Mouse (Mus musculus): ENCODE measurements around the gene Htra3.

Htra3 gene

GRCm38 (mm10) chr5:35679256-35680155 is at the start of gene Htra3:
Htra3 (minus strand) TSS chr5:35679782.
- DNase-seq (ENCODE audit: extremely low read depth, low read depth) = no peak

GRCm38 (mm10) chr5:35728957-35729460 is 49.4 kb upstream of the Htra3 start:
- DNase-seq (ENCODE audit: extremely low read depth, low read depth) = no peak

DNA sequence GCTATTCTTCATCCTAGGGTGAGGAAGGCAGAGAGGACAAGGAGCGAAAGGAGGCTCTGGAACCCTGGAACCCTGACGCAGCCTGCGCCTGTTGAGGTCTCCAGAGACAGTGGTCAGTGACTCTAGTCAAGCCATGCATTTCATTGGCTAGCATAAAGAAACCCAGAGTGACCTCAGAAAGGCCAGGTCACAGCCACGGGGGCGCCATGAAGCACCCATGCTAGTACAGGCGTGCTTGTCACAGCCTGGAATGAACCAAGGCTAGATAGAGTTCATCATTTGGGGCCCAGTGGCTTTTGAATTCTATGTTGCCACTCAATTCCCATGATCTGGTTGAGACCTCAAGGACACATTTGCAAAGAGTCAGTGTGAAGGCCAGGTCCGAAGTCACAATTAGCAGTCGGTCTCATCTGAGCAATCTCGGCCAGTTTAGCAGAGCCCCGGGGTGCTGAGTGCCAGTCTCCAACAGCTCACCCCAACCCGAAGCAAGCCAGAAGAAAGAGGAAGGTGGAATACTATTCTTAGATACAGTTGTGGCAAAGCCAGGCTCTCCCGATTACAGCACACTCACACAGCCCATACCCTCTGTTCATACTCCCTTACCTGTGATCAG is 48.9 kb upstream of the Htra3 start:
- no peak for DNase-seq (ENCODE audit: extremely low read depth, low read depth)

DNA sequence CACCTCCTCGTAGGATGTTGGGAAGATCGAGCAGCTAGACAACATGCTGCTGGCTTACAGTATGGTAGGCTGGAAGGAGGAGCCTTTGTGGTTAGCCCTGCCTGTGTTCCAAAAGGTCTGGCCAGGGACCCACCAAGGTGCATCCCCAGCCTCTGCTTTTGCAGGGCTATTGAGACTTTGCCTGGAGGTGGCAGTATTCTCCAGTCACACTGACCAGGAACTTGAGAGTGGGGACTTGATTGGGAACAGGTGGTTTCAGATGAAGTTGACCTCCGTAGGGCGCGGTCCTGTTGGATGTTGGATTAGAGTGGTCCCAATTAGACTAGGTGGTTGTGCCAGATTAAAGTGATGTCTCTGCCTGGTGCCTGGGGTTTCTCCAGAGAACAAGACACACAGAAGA is 47.9 kb upstream of the Htra3 start:
- DNase-seq (ENCODE audit: extremely low read depth, low read depth) = no peak

GRCm38 (mm10) chr5:35725840-35726239 is 46.3 kb upstream of the Htra3 start:
- no peak for DNase-seq (ENCODE audit: extremely low read depth, low read depth)

- DNase-seq (ENCODE audit: extremely low read depth, low read depth) = no peak
These were observed 44.3 kb upstream of the Htra3 start for GRCm38 (mm10) chr5:35723900-35724299.

DNA sequence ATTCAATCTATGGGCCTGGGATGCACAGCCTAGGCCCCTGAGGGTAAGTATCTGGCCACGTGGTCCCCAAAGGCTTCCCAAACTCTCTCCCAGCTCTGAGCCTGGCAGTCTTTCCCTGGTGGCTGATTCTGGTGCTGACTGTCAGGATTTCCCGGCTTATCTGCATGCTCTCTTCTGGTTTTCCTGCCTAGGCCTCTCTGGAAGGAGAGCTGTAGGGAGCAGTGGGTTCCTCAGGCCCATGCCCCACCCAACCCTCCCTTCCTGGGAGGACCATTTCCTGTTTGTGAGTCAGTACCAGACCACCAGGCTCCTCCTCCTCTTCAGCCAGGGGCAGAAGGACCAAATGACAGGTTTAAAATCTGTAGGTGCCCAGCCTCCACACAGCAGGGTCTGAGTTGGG is 43.1 kb upstream of the Htra3 start:
- DNase-seq (ENCODE audit: extremely low read depth, low read depth) = no peak

- no peak for DNase-seq (ENCODE audit: extremely low read depth, low read depth)
These were observed 42.4 kb upstream of the Htra3 start for GRCm38 (mm10) chr5:35721933-35722332.

DNA sequence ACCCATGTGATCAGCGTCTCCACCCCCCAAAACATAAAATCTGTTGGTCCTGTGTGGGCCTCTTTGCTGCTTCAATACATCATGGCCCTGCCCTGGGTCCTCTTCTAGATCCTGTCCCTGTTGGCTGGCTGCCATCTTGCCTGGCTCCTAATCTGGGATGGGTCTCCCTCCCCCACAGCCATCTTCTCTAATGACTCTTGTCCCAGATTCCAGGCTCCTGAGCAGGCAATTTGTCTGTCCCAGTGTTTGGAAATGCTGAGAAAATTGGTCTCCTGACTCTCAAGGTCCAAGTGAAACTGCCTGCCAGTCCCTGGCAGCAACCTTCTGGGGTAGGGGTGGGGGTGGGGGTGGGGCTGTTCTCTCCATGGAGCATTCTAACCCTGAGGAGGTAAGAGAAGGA is 40.3 kb upstream of the Htra3 start:
- DNase-seq (ENCODE audit: extremely low read depth, low read depth) = no peak

GRCm38 (mm10) chr5:35719343-35719742 is 39.8 kb upstream of the Htra3 start:
- DNase-seq (ENCODE audit: extremely low read depth, low read depth) = no peak

- no peak for DNase-seq (ENCODE audit: extremely low read depth, low read depth)
These were observed 39.2 kb upstream of the Htra3 start for GRCm38 (mm10) chr5:35718817-35719216.

DNA sequence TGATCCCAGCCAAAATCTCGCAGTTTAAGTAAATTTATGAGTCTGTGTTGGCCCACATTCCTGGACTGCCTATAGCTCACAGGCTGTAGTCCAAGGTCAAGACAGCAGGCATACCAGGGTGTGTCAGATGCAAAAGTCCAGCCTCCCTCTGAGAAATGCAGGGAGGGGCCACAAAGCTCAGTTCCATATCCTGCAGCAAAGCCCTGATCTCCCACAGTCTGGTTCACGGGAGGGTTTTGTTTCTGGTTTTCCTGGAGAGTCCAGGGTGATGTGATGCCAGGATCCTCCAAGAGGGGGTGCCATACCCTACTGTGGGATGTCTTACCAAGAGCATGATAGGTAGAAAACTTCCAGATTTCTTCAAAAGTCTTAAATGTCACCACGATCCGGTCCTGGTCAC is 38.4 kb upstream of the Htra3 start:
- no peak for DNase-seq (ENCODE audit: extremely low read depth, low read depth)

- no peak for DNase-seq (ENCODE audit: extremely low read depth, low read depth)
These were observed 37.9 kb upstream of the Htra3 start for GRCm38 (mm10) chr5:35717455-35717854.

DNA sequence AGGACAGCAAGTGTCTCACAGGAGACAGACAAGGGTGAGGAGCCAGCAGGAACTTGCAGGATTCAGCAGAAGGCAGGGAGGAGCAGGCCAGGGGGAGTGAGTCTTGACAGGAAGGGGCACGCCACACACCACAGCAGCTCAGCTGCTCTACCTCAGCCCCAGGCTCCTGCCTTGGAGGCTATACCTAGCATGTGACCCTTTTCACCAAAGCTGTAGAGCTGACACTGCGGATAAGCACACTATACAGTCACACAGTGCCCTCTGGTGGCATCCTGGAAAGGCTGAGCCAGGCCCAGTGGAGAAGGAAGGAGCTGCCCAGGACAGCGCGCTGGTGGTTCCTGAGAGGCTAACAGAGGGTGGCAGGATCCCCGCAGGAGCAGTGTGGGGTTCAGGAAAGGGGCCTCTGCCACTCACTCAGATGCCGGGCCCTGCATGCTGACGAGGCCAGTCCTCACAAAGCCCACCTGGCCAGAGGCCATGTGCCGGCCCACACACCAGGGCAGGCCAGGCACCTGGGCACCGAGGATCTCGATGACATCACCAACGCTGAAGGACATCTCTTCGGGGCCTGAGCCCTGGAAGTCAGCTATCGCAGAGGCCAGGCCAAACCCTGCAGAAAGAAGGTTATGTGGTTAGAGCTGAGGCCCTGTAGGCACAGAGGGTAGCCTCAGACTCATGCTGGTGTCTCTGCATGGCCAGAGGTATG is 34.2 kb upstream of the Htra3 start:
- DNase-seq (ENCODE audit: extremely low read depth, low read depth) = no peak

DNA sequence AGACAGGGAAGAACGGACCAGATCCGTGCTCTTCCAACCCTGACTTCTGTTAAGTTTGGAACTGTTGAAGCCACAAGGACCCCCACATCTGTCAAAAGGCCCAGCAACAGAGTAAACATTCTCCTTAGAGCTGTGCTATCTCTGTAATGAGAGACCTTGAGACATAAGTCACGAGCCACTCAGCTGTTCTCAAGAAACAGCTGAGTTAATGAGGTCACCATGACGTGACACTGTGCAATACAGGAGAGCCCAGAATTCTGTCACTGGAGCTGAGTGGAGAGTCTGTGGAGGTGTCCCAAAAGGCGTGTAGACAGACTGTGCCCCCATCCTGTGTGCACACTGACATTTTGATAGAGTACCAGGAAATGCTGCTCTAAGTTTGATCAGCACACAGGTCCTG is 32.9 kb upstream of the Htra3 start:
- DNase-seq (ENCODE audit: extremely low read depth, low read depth) = no peak

GRCm38 (mm10) chr5:35710931-35711330 is 31.3 kb upstream of the Htra3 start:
- no peak for DNase-seq (ENCODE audit: extremely low read depth, low read depth)

GRCm38 (mm10) chr5:35710481-35710880 is 30.9 kb upstream of the Htra3 start:
- no peak for DNase-seq (ENCODE audit: extremely low read depth, low read depth)

- no peak for DNase-seq (ENCODE audit: extremely low read depth, low read depth)
These were observed 25.8 kb upstream of the Htra3 start for GRCm38 (mm10) chr5:35705411-35705810.

- no peak for DNase-seq (ENCODE audit: extremely low read depth, low read depth)
These were observed 24.2 kb upstream of the Htra3 start for GRCm38 (mm10) chr5:35703814-35704213.

DNA sequence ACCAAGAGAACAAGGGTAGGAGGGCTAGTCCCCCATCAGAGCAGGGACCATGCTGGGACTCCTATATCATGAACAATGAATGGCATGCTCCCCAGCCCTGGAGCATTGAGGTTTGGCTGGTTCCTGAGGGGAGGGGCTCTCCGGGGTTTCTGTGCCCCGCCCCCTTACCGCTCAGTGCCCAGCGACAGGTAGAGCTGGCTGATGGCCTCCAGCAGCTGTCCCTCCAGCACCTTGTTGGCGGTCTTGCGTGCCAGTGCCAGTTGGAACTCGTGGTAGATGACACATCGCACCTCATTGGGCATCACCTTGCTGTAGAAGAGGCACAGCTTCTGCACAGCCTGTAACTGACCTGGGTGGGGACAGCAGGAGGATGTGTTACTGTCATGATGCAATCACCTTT is 23.6 kb upstream of the Htra3 start:
- no peak for DNase-seq (ENCODE audit: extremely low read depth, low read depth)

- DNase-seq (ENCODE audit: extremely low read depth, low read depth) = no peak
These were observed 23.1 kb upstream of the Htra3 start for GRCm38 (mm10) chr5:35702582-35703140.

DNA sequence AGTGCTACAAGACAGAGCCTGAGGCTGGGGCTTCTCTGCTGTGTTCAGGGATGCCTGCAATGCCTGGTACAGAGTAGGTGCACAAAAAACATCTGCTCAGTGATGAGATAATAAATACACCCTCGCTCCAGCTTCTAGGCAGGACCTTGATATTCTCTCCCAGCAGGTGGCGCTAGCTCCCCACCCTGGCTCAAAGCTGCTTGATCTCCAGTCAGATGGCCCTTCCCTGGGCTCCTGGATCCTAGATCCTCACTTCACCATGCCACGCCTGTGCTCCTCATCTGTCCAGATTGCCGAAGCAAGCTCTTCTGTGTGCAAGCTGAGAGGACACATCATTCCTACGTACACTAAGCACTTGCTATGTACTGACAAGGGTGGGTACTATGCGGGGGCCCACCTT is 21.5 kb upstream of the Htra3 start:
- DNase-seq (ENCODE audit: extremely low read depth, low read depth) = no peak

Measured in MEL-GATA-1-ER (cell line).